Mouse (Mus musculus): ENCODE data around the gene Misp. TPM values are rescaled to one million over a fixed set of nuclear protein-coding genes. Genes with fewer than 3 reads are reported as not detected.
A peak's percentile ranks its signal among the peaks of the same experiment; 100 is the strongest.

Misp gene
- polyA plus RNA-seq, 1 experiment from 2014 or later, result 0.73 TPM

DNA sequence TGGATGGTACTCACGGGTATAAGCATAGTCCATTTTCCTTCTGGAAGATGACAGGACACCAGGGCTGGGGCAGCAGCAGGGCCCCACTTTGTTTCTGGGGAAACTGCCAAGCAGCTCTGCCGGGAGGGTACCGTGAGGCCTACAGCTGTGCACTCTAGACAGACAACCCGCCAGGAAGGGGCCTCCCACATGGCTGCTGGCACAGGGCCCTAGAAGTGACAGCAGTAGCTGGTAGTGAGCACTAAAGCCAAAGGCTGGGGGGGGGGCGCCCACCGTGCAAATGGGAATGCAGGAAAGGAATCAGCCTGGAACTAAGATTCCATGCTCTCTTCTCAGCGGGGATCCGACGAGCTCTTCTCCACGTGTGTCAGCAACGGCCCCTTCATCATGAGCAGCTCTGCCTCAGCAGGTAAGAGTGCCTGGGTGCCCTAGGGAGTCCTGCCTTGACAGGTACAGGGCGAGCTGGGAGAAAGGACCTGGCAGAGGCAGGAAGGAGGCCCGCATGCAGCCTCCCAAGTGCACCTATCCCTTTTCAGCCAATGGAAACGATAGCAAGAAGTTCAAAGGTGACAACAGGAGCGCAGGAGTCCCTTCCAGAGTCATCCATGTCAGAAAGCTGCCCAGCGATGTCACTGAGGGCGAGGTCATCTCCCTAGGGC lies 37.8 kb downstream of the Misp start:
- WGBS, result 45% methylated on average over 17 of the region's 17 CpGs
- peaks cover 37% of the 10 kb centered on the region for H3K36me3 ChIP-seq (ENCODE audit: control insufficient read depth, insufficient read depth, low read length)

DNA sequence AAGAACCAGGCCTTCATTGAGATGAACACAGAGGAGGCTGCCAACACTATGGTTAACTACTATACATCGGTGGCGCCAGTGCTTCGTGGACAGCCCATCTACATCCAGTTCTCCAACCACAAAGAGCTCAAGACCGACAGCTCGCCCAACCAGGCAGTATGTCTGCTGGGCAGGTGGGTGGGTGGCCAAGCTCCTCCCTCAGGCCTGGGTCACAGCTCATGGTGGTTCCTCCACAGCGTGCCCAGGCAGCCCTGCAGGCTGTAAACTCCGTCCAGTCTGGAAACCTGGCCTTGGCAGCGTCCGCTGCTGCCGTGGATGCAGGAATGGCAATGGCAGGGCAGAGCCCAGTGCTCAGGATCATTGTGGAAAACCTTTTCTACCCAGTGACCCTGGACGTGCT lies 38.3 kb downstream of the Misp start:
- no peaks in the 10 kb centered on the region for H3K9me3 ChIP-seq (replicated peaks; ENCODE audit: control insufficient read depth, low read length, poor library complexity, severe bottlenecking)
- no peak overlapping the region for H3K4me3 ChIP-seq (ENCODE audit: low read depth, low read length)
- no peaks in the 10 kb centered on the region for H3K27me3 ChIP-seq (ENCODE audit: control insufficient read depth, insufficient read depth, low read depth, low read length)
- no peak overlapping the region for H3K4me2 ChIP-seq (ENCODE audit: low read length)
- H3K4me1 ChIP-seq (ENCODE audit: control insufficient read depth, insufficient read depth, low read length), result peaks cover 33% of the 10 kb centered on the region
- no peak overlapping the region for H3K9ac ChIP-seq (ENCODE audit: low read depth, low read length)
- ATAC-seq, result no peak
- 79% methylated on average over 11 of the region's 11 CpGs for WGBS
- H3K27ac ChIP-seq (ENCODE audit: low read length), result no peak overlapping the region
- H3K36me3 ChIP-seq (ENCODE audit: control insufficient read depth, insufficient read depth, low read length), result peaks cover 37% of the 10 kb centered on the region

More for the DNA sequence above, 37.8 kb downstream of the Misp start:
- Histone ChIP-seq H3K9me3 (replicated peaks; ENCODE audit: control insufficient read depth, low read length, poor library complexity, severe bottlenecking) (no peaks in the 10 kb centered on the region), H3K4me1 (ENCODE audit: control insufficient read depth, insufficient read depth, low read length) (peaks cover 33% of the 10 kb centered on the region), H3K4me2 (ENCODE audit: low read length) (peak overlapping the region; percentile 98), H3K9ac (ENCODE audit: low read depth, low read length) (0 out of 2 replicates have a peak overlapping the region, but pooled peaks have one; percentile 28), H3K27ac (ENCODE audit: low read length) (peak overlapping the region; percentile 31; the same call in 1 of the 2 replicates), H3K27me3 (ENCODE audit: control insufficient read depth, insufficient read depth, low read depth, low read length) (no peaks in the 10 kb centered on the region), H3K4me3 (ENCODE audit: low read depth, low read length) (no peak overlapping the region)
- no peak for ATAC-seq

DNA sequence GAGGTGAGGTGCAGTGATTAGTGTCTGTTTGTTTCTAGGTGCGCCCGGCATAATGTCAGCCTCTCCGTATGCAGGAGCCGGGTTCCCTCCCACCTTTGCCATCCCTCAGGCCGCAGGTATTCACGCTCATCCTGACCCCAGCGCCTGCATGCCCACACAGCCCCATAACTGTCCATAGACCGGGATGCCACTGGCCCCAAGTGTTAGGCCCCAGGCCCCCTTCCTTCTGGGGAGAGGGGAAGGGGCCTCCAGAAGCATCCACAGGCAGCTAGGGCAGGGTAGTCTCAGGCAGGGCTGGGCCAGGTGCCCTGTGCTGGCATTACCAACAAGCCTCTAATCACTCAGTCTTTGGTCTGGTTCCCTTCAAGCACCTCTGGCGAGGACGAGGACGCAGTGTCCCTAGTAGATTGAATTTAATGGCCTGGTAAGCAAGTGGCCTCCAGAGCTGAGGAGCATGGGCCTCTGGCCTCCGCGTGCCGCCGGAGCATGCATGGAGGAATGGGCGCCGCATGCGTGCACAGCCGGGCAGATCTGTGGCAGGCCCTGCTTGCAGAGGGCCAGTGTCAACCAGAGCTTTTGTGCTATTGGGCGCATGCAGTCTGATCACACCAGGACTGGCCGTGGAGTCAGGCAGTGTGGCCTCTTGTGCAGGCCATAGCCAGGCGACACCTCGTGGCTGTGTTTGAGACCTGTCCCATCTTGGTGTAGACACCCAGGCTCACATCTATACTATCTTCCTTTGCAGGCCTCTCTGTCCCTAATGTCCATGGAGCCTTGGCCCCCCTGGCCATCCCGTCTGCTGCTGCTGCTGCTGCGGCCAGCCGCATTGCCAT lies 39.5 kb downstream of the Misp start:
- Histone ChIP-seq H3K9me3 (replicated peaks; ENCODE audit: control insufficient read depth, low read length, poor library complexity, severe bottlenecking) (no peaks in the 10 kb centered on the region), H3K36me3 (ENCODE audit: control insufficient read depth, insufficient read depth, low read length) (peaks cover 38% of the 10 kb centered on the region), H3K4me3 (ENCODE audit: low read depth, low read length) (no peak overlapping the region), H3K4me2 (ENCODE audit: low read length) (no peak overlapping the region), H3K27ac (ENCODE audit: low read length) (no peak overlapping the region), H3K27me3 (ENCODE audit: control insufficient read depth, insufficient read depth, low read depth, low read length) (no peaks in the 10 kb centered on the region), H3K9ac (ENCODE audit: low read depth, low read length) (no peak overlapping the region), H3K4me1 (ENCODE audit: control insufficient read depth, insufficient read depth, low read length) (peaks cover 33% of the 10 kb centered on the region)
- ATAC-seq, result no peak
- 93% methylated on average over 26 of the region's 26 CpGs for WGBS

DNA sequence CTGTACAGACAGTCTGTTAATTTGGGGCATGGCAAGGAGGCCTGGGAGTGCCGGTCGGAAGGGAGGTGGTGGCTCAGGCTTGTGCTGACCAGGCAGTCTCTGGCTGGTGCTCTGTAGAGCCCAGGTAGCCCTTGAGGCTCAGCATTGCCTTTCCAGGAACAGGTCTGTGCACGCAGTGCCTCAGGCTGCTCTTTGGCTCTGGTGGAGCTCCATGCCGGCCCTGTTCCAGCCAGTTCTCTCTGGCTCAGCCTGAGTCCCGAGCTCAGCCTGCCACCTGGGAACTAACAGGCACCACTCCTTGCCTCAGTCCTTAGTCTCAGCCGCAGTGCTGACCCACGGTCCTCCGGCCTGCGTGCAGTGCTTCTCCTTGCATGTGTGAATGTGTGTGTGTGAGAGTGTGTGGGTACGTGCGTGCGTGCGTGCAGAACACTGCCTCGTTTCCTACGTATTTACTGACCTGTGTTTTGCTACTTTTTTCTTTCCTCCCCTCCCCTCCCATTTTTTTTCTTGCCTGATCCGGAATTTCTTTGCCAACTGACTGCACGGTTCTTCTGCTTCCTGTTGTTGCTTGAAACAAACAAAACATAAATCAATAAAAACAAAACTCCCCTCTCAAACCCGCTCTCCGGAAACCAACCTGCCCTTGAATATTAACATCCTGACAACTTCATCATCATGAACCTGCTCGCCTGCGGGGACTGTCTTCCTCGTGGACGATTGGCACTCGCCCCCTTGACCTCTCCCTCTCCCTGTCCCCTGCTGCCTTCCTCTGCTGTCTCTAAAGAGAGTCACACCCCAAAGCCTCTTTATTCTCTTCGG lies 40.6 kb downstream of the Misp start:
- Histone ChIP-seq H3K36me3 (ENCODE audit: control insufficient read depth, insufficient read depth, low read length) (peaks cover 49% of the 10 kb centered on the region), H3K4me1 (ENCODE audit: control insufficient read depth, insufficient read depth, low read length) (peaks cover 23% of the 10 kb centered on the region), H3K9ac (ENCODE audit: low read depth, low read length) (no peak overlapping the region), H3K27ac (ENCODE audit: low read length) (no peak overlapping the region), H3K4me3 (ENCODE audit: low read depth, low read length) (no peak overlapping the region), H3K9me3 (replicated peaks; ENCODE audit: control insufficient read depth, low read length, poor library complexity, severe bottlenecking) (no peaks in the 10 kb centered on the region), H3K27me3 (ENCODE audit: control insufficient read depth, insufficient read depth, low read depth, low read length) (no peaks in the 10 kb centered on the region), H3K4me2 (ENCODE audit: low read length) (no peak overlapping the region)
- no peak for ATAC-seq
- 78% methylated on average over 25 of the region's 25 CpGs for WGBS

GRCm38 (mm10) chr10:79862049-79862788 lies 41.4 kb downstream of the Misp start:
- H3K9ac ChIP-seq (ENCODE audit: low read depth, low read length), result no peak overlapping the region
- H3K4me3 ChIP-seq (ENCODE audit: low read depth, low read length), result no peak overlapping the region
- H3K27ac ChIP-seq (ENCODE audit: low read length), result no peak overlapping the region
- H3K27me3 ChIP-seq (ENCODE audit: control insufficient read depth, insufficient read depth, low read depth, low read length), result no peaks in the 10 kb centered on the region
- H3K4me2 ChIP-seq (ENCODE audit: low read length), result no peak overlapping the region
- peaks cover 15% of the 10 kb centered on the region for H3K4me1 ChIP-seq (ENCODE audit: control insufficient read depth, insufficient read depth, low read length)
- 79% methylated on average over 23 of the region's 23 CpGs for WGBS
- H3K36me3 ChIP-seq (ENCODE audit: control insufficient read depth, insufficient read depth, low read length), result peaks cover 57% of the 10 kb centered on the region
- ATAC-seq, result no peak
- H3K9me3 ChIP-seq (replicated peaks; ENCODE audit: control insufficient read depth, low read length, poor library complexity, severe bottlenecking), result no peaks in the 10 kb centered on the region

DNA sequence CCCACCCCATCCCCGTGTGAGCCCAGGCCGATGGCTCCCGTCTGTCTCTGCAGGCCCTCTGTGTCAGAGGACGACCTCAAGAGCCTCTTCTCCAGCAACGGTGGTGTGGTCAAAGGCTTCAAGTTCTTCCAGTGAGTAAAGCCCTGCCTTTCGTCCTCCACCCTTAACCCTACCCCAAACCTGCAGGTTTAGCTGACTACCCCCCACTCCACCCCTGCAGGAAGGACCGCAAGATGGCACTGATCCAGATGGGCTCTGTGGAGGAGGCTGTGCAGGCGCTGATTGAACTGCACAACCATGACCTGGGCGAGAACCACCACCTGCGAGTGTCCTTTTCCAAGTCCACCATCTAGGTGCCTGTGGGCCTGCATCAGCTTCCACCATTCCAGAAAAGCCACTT lies 42.1 kb downstream of the Misp start:
- Histone ChIP-seq H3K27ac (ENCODE audit: low read length) (no peak overlapping the region), H3K4me1 (ENCODE audit: control insufficient read depth, insufficient read depth, low read length) (peaks cover 11% of the 10 kb centered on the region), H3K9me3 (replicated peaks; ENCODE audit: control insufficient read depth, low read length, poor library complexity, severe bottlenecking) (no peaks in the 10 kb centered on the region), H3K27me3 (ENCODE audit: control insufficient read depth, insufficient read depth, low read depth, low read length) (no peaks in the 10 kb centered on the region), H3K9ac (ENCODE audit: low read depth, low read length) (no peak overlapping the region), H3K4me2 (ENCODE audit: low read length) (no peak overlapping the region), H3K36me3 (ENCODE audit: control insufficient read depth, insufficient read depth, low read length) (peaks cover 59% of the 10 kb centered on the region), H3K4me3 (ENCODE audit: low read depth, low read length) (no peak overlapping the region)
- 75% methylated on average over 10 of the region's 10 CpGs for WGBS
- no peak for ATAC-seq

DNA sequence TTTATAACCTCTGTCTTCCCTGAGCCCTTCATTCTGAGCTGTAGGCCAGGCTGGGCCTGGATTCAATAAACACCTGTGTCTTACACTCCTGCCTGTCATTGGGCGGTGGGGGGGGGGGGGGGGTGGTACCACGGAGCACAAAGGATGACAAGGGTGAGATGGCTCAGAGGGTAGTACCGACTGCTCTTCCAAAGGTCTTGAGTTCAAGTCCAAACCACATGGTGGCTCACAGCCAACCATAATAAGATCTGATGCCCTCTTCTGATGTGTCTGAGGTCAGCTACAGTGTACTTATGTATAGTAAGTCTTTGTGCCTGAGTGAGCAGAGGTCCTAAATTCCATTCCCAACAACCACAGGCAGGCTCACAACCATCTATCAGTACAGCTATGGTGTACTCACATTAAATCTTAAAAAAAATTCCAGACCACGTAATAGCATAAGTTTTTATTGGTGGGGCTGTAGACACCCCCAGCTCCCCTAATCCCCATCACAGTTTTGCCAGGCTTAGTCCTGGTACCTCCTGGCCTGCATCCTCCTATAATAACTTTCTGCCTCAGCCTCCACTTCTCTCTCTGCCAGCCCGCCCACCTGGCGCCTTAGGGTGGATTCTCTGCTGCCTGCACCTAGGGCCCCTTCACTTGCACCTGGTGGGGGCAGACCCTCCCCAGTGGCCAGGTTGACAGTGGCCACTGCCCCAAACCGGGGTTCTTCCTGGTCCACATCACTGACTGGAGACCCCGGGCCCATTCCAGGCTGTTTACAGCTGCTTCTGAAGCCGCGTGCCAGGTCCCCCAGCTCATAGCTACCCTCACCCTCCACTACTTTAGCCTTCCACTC lies 43.8 kb downstream of the Misp start:
- WGBS, result 62% methylated on average over 9 of the region's 10 CpGs
- H3K9ac ChIP-seq (ENCODE audit: low read depth, low read length), result no peak overlapping the region

DNA sequence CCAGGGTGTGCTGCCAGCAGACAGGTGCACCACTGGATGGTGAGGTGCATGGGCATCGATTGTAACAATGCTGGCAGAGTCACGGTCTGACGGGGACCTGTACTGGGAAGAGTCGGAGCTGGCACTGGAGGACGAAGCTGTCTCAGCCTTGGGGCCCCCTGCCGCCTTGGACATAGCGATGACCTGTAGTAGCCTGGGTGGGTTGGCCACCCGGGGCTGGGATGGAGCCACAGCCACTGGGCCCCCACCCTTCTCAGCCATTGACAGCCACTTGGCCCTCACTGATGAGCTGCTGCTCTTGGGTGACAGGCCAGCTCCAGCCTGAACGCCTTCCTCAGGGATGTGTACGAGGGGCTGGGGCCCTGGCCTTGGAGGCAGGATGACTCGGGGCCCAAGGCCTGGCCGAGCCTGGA lies 44.4 kb downstream of the Misp start:
- Histone ChIP-seq H3K4me3 (ENCODE audit: low read depth, low read length) (no peak overlapping the region), H3K4me2 (ENCODE audit: low read length) (no peak overlapping the region), H3K9me3 (replicated peaks; ENCODE audit: control insufficient read depth, low read length, poor library complexity, severe bottlenecking) (no peaks in the 10 kb centered on the region), H3K4me1 (ENCODE audit: control insufficient read depth, insufficient read depth, low read length) (peaks cover 14% of the 10 kb centered on the region), H3K36me3 (ENCODE audit: control insufficient read depth, insufficient read depth, low read length) (peaks cover 48% of the 10 kb centered on the region), H3K27ac (ENCODE audit: low read length) (no peak overlapping the region; the same call in 1 of the 2 replicates), H3K9ac (ENCODE audit: low read depth, low read length) (no peak overlapping the region), H3K27me3 (ENCODE audit: control insufficient read depth, insufficient read depth, low read depth, low read length) (no peaks in the 10 kb centered on the region)
- 65% methylated on average over 12 of the region's 12 CpGs for WGBS
- ATAC-seq, result peak; percentile 18; the same call in 1 of the 2 replicates

More for the DNA sequence above, 43.8 kb downstream of the Misp start:
- peak overlapping the region; percentile 2; the same call in 1 of the 2 replicates for H3K27ac ChIP-seq (ENCODE audit: low read length)
- no peak overlapping the region for H3K4me2 ChIP-seq (ENCODE audit: low read length)
- H3K9me3 ChIP-seq (replicated peaks; ENCODE audit: control insufficient read depth, low read length, poor library complexity, severe bottlenecking), result no peaks in the 10 kb centered on the region
- H3K36me3 ChIP-seq (ENCODE audit: control insufficient read depth, insufficient read depth, low read length), result peaks cover 54% of the 10 kb centered on the region
- no peaks in the 10 kb centered on the region for H3K27me3 ChIP-seq (ENCODE audit: control insufficient read depth, insufficient read depth, low read depth, low read length)
- H3K4me1 ChIP-seq (ENCODE audit: control insufficient read depth, insufficient read depth, low read length), result peaks cover 11% of the 10 kb centered on the region
- no peak overlapping the region for H3K4me3 ChIP-seq (ENCODE audit: low read depth, low read length)
- 0 out of 2 replicates have a peak, but pooled peaks have one; percentile 4 for ATAC-seq
